Mouse (Mus musculus) macrophage (primary cell): ENCODE data around the gene Gm48552. TPM values are rescaled to one million over a fixed set of nuclear protein-coding genes. Genes with fewer than 3 reads are reported as not detected.

Experiments used
- H3K27ac ChIP-seq: fragments of 350-480 bp; formaldehyde crosslinking; 2 replicates; pipeline ENCODE4 v1.9.0; 2021
- H3K36me3 ChIP-seq: fragments of 350-480 bp; formaldehyde crosslinking; 2 replicates; pipeline ENCODE4 v1.9.0; 2021; ENCODE audit errors: inconsistent target
- H3K4me3 ChIP-seq: fragments of 350-480 bp; formaldehyde crosslinking; 2 replicates; pipeline ENCODE4 v1.9.0; 2021; ENCODE audit errors: inconsistent target
- H3K79me2 ChIP-seq: fragments of 350-480 bp; formaldehyde crosslinking; 2 replicates; pipeline ENCODE4 v1.9.0; 2021; ENCODE audit errors: inconsistent target
- WGBS: methylation state at CpG from one replicate; pipeline ENCODE4 v1.1.7; 2026; ENCODE audit warnings: inconsistent platforms; ENCODE audit not compliant: missing documents; 5-methylcytosine and 5-hydroxymethylcytosine counted together
- polyA plus RNA-seq: library from polyadenylated mRNA; stranded (reverse); fragments of 250-400 nt; gene quantifications from 3 replicates; pipeline ENCODE4 v1.2.4, GENCODE M21; 2018; ENCODE audit warnings: inconsistent platforms

The Gm48552 gene
- polyA plus RNA-seq, 1 experiment from 2014 or later, result 0.57 TPM

DNA sequence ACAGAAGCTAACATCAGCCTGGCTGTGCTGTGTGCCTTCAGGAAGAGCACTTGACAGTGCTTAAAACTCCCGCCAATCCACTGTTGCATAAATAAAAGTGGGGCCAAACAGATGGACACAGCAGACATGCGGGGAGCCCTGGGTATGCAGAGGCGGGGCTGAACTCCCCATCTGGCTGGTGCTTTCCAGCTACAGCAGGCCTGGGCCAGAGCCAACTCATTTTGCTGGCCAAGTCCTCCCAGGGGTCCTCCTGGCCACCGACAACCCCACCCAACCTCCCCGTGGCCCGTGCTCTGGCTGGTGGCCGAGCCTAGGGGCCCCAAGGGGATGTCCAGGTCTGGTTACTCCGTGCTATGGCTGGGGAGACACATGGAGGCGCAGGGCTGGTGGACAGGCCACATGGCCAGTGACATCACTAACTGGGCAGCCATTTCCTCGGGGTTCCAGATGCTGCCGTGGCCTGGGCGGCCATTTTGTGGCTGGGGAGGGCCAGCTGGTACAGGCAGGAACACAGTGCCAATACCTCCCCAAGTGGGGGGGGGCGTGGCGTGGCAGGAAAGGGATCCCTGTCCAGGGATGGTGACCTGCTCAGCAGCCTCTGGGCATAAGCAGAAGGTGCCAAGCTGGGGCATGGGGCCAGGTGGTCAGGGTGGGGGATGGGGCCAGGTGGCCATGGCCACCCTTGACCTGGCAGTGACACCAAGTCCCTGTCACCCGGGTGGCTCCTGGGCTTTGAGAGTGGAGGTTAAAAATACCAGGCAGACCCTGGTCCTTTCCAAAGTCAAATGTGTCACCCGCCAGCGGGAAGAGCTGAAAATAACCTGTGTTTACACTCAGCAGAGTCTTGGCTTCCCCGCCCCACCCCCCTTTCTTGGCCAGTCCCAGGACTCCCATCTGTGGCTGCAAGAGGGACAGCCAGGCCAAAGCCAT lies 22.9 kb downstream of the Gm48552 start:
- no peaks in the 10 kb centered on the region for H3K36me3 ChIP-seq
- H3K27ac ChIP-seq, result 0 out of 2 replicates have a peak overlapping the region, but pooled peaks have one; percentile 93
- no peak overlapping the region for H3K4me3 ChIP-seq
- 71% methylated on average over 18 of the region's 18 CpGs for WGBS
- peaks cover 80% of the 10 kb centered on the region for H3K79me2 ChIP-seq

DNA sequence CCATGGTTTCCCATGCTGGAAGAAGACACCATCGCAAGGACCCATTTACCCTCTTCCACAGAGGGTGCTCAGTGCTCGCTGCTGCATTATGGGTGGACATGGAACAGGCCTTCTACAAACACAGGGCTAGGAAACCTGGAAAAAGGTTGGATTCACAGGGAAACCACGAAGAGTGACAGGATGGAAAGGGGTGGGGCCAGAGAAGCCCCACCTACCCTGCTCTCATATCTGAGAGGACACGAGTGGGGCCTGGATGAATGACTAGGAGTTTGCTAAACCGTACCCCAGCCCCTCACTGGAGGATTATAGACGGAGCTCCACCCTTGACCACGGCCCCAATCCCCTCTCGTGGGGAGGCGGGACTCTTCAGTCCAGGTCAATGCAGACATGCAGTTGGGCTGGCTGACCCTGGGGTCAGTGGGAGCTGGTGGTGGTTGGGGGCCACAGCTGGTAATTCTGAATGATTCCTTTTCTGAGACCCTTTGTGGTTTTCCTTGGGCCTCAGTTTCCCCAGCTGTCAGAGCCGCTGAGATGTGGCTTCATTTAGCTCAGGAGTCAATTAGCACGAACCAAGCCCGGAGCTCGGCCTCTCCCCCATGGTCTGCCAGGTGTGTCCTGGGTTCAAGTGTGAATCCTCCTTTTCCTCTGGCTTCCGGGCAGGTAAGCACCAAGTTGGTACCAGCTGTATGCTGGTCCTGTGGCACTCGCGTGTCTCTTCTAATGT lies 23.9 kb downstream of the Gm48552 start:
- WGBS, result 79% methylated on average over 16 of the region's 16 CpGs
- Histone ChIP-seq H3K4me3 (no peak overlapping the region), H3K36me3 (no peaks in the 10 kb centered on the region), H3K79me2 (peaks cover 81% of the 10 kb centered on the region; the same call in 1 of the 2 replicates), H3K27ac (peak overlapping the region; percentile 67; the same call in 1 of the 2 replicates)

DNA sequence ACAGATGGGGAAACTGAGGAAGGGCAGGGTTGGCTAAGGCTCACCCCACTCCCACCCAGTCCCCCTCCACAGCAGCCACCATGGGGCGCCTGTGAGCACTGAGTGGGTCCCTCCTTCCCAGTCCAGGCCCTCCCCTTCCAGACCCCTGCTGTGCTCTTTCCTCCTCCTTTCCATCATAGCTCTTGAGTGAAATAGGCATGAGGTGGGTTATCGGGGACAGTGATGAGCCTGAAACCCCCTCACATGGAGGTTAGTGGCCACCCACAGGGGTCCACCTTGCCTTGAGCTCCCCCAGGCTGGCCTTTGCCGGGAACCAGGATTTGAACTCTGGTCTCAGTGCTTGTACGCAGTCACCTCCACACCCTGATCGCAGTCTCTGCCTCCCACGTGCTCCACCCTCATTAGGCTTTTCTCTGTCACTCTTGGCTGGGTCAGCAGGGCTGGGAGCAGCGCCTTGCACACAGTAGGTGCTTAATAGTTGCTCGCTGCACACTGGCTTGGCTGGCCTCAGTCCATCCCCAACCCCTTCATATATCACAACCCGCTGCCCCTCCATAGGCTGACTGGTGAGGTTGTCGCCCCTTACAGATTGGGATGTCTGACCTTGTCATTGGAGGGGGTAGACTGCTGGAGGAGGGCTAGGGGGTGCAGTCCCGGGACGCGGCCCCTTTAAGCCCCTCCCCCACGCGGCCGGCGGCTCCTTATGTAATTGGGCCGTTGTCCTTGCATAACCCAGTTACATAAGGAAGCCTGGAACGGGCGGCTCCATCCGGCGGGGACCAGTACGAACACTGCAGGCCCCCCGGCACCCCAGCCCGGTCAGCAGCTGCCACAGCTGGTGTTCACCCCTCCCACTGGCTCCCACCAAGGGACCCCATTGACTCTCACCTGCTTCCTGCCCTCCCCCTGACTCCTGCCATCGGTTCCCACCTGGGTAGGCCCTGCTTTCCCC lies 24.8 kb downstream of the Gm48552 start:
- peaks cover 89% of the 10 kb centered on the region; the same call in 1 of the 2 replicates for H3K79me2 ChIP-seq
- H3K27ac ChIP-seq, result peak overlapping the region; percentile 67
- H3K36me3 ChIP-seq, result no peaks in the 10 kb centered on the region
- 18% methylated on average over 25 of the region's 26 CpGs for WGBS
- H3K4me3 ChIP-seq, result peak overlapping the region; percentile 27

DNA sequence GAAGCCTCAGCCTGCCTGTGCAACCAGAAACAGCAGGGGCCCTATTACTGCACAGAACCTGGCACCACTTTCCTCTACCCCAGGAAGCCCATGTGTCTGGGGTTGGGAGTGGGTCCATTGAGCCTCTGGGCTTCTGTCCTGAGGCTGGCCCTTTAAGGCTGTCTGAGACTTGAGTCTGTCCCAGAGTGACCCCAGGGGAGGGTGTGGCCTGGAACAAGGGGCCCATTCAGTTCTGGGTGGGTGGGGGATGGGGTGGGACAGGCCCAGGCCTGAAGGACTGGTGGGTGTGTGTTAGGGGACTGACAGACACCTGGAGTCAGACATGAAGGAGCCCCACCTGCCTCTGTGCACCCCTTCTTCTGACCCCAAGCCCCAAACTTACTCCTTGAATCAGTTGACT lies 25.9 kb downstream of the Gm48552 start:
- peaks cover 94% of the 10 kb centered on the region for H3K79me2 ChIP-seq
- H3K4me3 ChIP-seq, result peak overlapping the region; percentile 27
- H3K36me3 ChIP-seq, result no peaks in the 10 kb centered on the region
- H3K27ac ChIP-seq, result peak overlapping the region; percentile 67

DNA sequence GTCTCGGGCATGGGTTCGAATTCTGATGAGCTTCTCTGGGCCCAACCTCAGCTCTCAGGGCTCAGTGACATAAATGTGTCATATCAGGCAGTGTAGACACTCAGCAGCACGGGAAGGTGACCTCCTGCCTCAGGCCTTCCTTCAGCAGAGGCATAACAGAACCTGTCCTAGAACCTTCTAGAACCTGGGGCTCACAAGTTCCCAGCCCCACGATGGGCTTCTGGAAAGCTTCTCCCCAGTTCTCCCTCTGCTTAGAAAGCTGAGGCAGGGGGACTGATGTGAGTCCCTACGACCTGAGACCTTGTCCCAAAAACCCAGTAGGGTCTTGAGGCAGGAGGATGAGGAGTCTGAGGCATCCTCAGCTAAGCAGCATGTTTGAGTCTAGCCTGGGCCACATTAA lies 26.3 kb downstream of the Gm48552 start:
- WGBS, result 76% methylated on average over 5 of the region's 5 CpGs
- H3K36me3 ChIP-seq, result no peaks in the 10 kb centered on the region

DNA sequence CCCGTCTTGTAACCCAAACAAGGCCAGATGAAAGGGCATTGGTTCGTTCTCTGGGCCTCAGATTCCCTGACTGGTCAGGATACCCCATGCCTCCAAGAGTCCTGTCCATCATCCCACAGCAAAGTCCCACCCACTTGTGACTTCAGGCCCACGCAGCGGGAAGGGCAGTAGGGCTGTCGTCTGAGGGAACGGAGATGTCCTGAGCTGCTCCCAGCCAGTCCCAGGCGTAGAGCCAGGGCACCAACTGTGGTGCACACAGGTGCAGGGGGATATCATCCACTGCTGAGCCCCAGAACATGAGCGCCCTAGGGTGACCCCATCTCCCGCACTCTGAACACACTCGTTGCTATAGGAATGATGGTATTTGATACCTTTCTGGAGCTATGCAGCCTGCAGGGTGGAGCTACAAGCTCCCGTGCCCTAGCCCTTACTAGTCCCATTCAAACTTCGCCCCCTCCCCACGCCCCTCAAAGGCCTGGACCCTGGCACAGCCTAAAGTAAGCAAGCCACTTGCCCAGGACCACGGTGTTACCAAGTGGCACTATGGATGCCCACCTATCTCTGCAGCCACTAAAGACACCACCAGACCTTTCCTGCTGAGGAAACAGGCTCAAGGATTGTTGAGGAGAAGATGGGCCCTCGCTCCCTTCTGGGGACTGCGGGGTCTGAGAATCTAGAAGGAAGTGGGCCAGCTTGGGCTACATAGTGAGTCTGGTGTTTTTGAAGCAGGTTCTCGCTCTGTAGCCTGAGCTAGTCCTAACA lies 26.9 kb downstream of the Gm48552 start:
- H3K79me2 ChIP-seq, result peaks cover 97% of the 10 kb centered on the region
- no peak overlapping the region for H3K4me3 ChIP-seq
- WGBS, result 91% methylated on average over 17 of the region's 17 CpGs
- no peak overlapping the region for H3K27ac ChIP-seq
- no peaks in the 10 kb centered on the region for H3K36me3 ChIP-seq

More for the DNA sequence above, 26.3 kb downstream of the Gm48552 start:
- Histone ChIP-seq H3K4me3 (no peak overlapping the region), H3K27ac (peak overlapping the region; percentile 67; the same call in 1 of the 2 replicates), H3K79me2 (peaks cover 94% of the 10 kb centered on the region)

DNA sequence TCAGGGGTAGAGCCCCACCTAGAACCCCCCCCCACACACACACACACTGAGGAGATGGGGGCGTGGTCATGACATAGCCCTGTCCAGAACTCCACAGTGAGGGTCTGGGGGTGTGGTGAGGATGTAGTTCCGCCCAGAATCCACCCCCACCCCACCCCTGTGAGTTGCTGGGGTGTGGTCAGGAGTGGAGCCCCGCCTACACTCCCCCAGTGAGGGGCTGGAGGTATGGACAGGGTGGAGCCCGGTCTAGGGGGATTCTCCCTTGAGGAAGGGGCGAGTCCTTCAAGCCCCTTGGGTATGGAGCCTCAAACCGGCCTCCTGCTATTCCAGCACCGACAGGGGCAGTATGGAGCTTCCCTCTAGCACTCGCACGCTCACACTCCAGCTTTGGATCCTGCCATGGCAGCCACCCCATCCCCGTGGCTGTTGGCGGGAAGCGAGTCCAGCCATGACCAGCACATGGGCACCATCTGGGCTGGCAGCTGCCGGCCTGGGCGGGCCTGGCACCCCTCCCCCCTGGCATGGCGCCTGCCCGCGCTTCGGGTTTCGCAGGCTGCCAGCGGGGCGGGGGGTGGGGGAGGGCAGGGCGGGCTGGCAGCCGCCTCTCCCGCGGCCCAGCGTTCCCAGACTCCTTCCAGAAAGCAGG lies 27.9 kb downstream of the Gm48552 start:
- 22% methylated on average over 17 of the region's 26 CpGs for WGBS
- peaks cover 97% of the 10 kb centered on the region for H3K79me2 ChIP-seq
- no peaks in the 10 kb centered on the region for H3K36me3 ChIP-seq
- H3K4me3 ChIP-seq, result no peak overlapping the region
- no peak overlapping the region for H3K27ac ChIP-seq

DNA sequence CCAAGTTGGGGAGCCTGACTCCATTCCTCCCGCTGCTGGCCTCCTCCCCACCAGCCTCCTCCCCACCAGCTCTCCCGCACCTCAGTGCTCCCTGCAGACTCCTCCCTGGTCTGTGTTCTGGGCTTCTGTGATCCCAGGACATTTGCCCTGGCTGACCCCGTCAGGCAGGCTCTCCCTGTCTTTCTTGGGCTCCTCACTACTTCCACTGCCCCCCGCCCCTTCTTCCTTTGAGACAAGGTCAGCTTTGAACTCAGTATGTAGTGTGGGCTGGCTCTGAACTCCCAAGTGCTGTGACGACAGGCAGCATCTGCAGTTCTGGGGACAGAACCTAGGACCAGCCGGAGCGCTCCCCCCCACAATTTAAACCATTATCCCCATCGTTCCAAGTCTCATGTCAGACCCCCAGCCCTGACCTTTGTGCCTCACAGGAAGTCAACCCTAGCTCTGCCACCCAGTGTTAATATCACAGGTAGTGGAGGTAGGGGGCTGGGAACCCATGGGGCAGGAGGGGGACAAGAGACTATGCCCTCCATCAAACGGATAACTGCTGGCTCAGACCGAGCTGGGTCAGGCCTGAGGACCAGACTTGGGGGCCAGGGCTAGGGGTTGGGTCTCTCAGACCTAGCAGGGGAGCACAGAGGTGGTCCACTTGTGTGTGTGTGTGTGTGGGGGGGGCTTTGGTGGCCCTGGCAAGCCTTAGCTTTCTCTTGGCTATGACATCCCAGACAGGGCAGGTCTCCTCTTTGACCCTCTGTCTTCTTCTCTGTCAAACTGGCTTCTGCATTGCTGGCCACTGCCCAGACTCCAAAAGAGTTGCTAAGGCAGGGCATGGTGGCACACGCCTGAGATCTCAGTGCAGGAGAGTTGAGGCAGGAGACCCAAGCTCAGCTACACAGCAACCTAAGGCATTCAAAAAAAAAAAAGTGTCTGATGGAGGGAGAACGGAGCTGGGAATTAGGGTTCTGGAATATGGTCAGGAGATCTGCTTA lies 28.7 kb downstream of the Gm48552 start:
- no peaks in the 10 kb centered on the region for H3K36me3 ChIP-seq
- H3K27ac ChIP-seq, result no peak overlapping the region
- no peak overlapping the region for H3K4me3 ChIP-seq
- peaks cover 97% of the 10 kb centered on the region for H3K79me2 ChIP-seq
- WGBS, result 70% methylated on average over 12 of the region's 12 CpGs

DNA sequence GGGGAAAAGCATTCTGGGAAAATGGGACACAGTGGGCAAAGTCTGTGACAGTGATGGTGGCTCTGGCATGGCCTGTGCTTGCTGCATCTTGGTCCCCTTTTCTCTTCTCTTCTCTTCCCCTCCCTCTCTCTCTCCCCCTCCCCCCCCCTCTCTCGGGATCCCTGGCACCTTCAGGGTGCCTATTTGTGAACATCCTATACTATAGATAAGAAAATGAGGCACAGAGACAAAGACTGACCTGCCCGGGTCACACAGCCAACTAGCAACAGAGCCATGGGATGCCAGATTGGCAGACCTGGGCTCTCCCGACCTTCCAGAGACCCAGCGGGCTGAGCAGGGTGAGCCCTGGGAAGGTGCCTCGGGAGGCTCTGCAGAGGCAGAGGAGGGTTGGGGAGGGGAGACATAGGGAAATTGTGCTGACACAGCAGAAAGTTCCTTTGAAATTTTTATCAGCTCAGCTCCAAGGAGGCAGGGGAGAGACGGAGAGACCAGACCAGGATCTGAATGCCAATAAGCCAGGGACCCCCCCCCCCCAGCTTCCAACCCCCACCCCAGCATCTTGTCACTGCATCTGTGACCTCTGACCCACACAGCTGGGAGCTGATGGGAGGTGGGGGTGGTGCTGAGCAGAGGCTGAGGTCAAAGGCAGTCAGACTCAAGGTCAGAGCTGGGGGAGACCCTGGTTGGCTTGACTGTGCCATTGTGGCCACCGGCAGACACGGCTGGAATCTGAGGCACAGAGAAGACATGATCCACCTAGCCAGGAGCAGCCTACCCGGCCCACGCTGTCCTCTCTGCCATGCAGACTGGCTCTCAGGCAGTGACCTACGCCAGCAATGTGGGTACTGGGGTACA lies 29.6 kb downstream of the Gm48552 start:
- peaks cover 97% of the 10 kb centered on the region for H3K79me2 ChIP-seq
- H3K36me3 ChIP-seq, result no peaks in the 10 kb centered on the region
- no peak overlapping the region for H3K27ac ChIP-seq
- H3K4me3 ChIP-seq, result no peak overlapping the region
- WGBS, result 76% methylated on average over 11 of the region's 11 CpGs

DNA sequence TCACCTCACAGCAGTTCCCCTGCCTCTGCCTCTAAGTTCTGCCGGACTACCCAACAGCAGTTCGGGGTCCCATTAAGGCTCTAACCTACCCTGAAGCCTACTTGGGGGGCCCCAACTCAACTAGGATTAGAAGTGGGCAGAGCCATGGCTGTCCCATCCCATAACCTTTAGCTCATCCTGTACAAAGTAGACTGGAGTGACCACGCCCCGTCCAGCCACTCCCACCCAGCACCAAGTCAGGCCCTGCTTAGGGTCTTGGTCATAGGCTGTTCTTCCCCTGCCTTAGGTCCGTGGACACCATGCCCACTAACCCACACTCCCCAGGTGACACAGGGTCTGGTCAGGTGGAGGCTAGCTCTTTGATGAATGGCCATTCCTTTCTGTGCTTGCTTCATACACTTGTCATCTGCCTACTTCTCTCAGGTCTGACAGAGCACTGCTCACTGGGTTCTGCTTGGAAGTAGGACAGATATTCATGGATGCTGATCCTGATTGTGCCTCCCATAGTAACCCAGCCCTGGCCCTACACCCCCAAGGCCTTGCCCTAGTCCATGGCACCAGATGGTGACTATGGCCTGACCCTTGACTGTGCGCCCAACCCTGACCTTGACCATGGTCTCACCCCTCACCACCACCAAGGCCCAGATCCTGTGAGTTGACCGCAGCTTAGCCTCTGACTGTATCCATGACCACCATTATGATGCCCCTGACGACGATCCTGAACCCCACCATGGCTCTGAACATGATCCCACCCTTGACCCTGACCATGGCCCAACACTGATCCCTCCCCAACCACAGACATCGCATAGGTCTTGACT lies 30.5 kb downstream of the Gm48552 start:
- H3K4me3 ChIP-seq, result no peak overlapping the region
- 94% methylated on average over 9 of the region's 10 CpGs for WGBS
- H3K79me2 ChIP-seq, result peaks cover 97% of the 10 kb centered on the region
- no peak overlapping the region for H3K27ac ChIP-seq
- H3K36me3 ChIP-seq, result no peaks in the 10 kb centered on the region

DNA sequence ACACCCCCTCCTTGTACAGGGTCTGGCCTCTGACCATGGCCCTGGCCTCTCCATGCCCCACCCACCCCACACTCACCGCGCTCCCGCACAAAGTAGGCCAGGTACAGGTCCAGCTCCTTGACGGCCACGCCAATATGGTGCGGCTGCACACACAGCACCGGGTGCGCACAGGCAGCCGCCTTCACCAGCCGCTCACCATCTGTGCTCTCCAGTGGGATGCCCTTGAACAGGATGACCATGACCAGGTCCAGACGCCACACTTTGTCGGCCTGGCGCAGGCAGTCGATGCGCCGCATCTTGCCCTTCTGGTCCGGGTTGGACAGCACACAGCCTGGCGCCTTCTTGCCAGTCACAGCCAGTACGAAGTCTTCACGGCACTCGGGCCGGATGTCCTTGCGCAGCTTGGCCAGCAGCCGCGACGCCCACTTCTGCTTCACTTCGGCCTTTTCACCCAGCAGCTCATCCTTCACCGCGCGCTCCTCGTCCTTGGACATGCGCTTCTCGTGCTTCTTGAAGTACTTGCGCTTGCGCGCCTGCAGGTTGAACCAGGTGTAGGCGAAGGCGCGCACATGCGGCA lies 31.5 kb downstream of the Gm48552 start:
- Histone ChIP-seq H3K36me3 (no peaks in the 10 kb centered on the region), H3K79me2 (peaks cover 97% of the 10 kb centered on the region), H3K27ac (no peak overlapping the region), H3K4me3 (no peak overlapping the region)
- 94% methylated on average over 31 of the region's 40 CpGs for WGBS
